Mouse (Mus musculus): ENCODE results near the gene Traf3ip1. TPM values are rescaled to one million over a fixed set of nuclear protein-coding genes. Genes with fewer than 3 reads are reported as not detected.

Gene Traf3ip1
- polyA plus RNA-seq, 1 experiment from 2014 or later, result 3.8 TPM

Other genes starting within 250 kb of the Traf3ip1 start
- gene Ube2f, start 244.3 kb upstream of the Traf3ip1 start, polyA plus RNA-seq (2015; fragmentation: Nextera tagmentation; extraction: Ambion mirVana), result 61.2 and 64.8 TPM in 2 replicates
- 12.6 and 15.9 TPM in 2 replicates for gene Scly, start 196.3 kb upstream of the Traf3ip1 start, polyA plus RNA-seq (2015; fragmentation: Nextera tagmentation; extraction: Ambion mirVana)
- gene Espnl, start 172.6 kb upstream of the Traf3ip1 start, polyA plus RNA-seq (2015; fragmentation: Nextera tagmentation; extraction: Ambion mirVana), result 0.07 TPM in 1 of 2 replicates, not detected in the other
- gene Klhl30, start 143.6 kb upstream of the Traf3ip1 start, polyA plus RNA-seq (2015; fragmentation: Nextera tagmentation; extraction: Ambion mirVana), result 43.7 and 48.6 TPM in 2 replicates
- gene Erfe, start 128.2 kb upstream of the Traf3ip1 start, polyA plus RNA-seq (2015; fragmentation: Nextera tagmentation; extraction: Ambion mirVana), result 1.3 and 1.8 TPM in 2 replicates
- 92.0 and 107 TPM in 2 replicates for gene Ilkap, start 95.8 kb upstream of the Traf3ip1 start, polyA plus RNA-seq (2015; fragmentation: Nextera tagmentation; extraction: Ambion mirVana)
- gene Hes6, start 80.6 kb upstream of the Traf3ip1 start, polyA plus RNA-seq (2015; fragmentation: Nextera tagmentation; extraction: Ambion mirVana), result 61.5 and 70.9 TPM in 2 replicates
- gene Per2, start 35.3 kb upstream of the Traf3ip1 start, polyA plus RNA-seq (2015; fragmentation: Nextera tagmentation; extraction: Ambion mirVana), result 2.7 and 3.1 TPM in 2 replicates
- gene Asb1, start 45.9 kb downstream of the Traf3ip1 start, polyA plus RNA-seq (2015; fragmentation: Nextera tagmentation; extraction: Ambion mirVana), result 5.3 and 5.5 TPM in 2 replicates